15 mouse cellular contexts compared by ENCODE assay signal in genomic region chr2:124618091-124618490, GRCm38 (mm10).
DNase-seq lines count a peak whose midpoint lies in the region; ATAC-seq and TF ChIP-seq lines count a peak whose summit lies in the region.
"Had no signal": no experiment of that assay in that cellular context is flagged by ENCODE, and none has a peak within 500 bp of the region (broad histone marks: within the 10 kb centered on the region; RNA-seq: fewer than 3 reads in every experiment).

No protein-coding gene starts in this region.

- H3K27ac ChIP-seq in forebrain, embryonic 16.5 days (ENCODE audit: low read length) = no peak overlapping the region
- no peak overlapping the region for H3K27ac ChIP-seq in forebrain, postnatal 0 days (ENCODE audit: low read depth, low read length)
- H3K27ac ChIP-seq in hindbrain, embryonic 13.5 days = peak overlapping the region; percentile 3; the same call in 1 of the 2 replicates
- no peak overlapping the region for H3K27ac ChIP-seq in hindbrain, embryonic 11.5 days (ENCODE audit: low read depth, low read length)
- H3K27ac ChIP-seq in neural tube, embryonic 14.5 days (ENCODE audit: low read depth, low read length) = no peak overlapping the region
- H3K27ac ChIP-seq in neural tube, embryonic 15.5 days (replicated peaks) = no peak overlapping the region
- H3K27ac ChIP-seq in small intestine, adult 2 months (ENCODE audit: insufficient read depth, low read depth, low read length) = peak overlapping the region; percentile 72
- H3K27ac ChIP-seq: embryonic facial prominence, embryonic 13.5 days; liver, embryonic 13.5 days had no signal

- H3K4me1 ChIP-seq in forebrain, embryonic 16.5 days (replicated peaks; ENCODE audit: control insufficient read depth, insufficient read depth, low read length) = peaks cover 14% of the 10 kb centered on the region
- 0 out of 2 replicates have a peak, but pooled peaks cover 3% of the 10 kb centered on the region for H3K4me1 ChIP-seq in forebrain, postnatal 0 days (ENCODE audit: insufficient read depth)
- H3K4me1 ChIP-seq in hindbrain, embryonic 13.5 days (replicated peaks) = peaks cover 56% of the 10 kb centered on the region
- no peaks in the 10 kb centered on the region; the same call in 1 of the 2 replicates for H3K4me1 ChIP-seq in hindbrain, embryonic 11.5 days (replicated peaks; ENCODE audit: control insufficient read depth, insufficient read depth, low read length)
- H3K4me1 ChIP-seq in neural tube, embryonic 14.5 days (ENCODE audit: control insufficient read depth, insufficient read depth, low read length) = peaks cover 10% of the 10 kb centered on the region; the same call in 1 of the 2 replicates
- H3K4me1 ChIP-seq in neural tube, embryonic 15.5 days = peaks cover 87% of the 10 kb centered on the region
- peaks cover 31% of the 10 kb centered on the region; the same call in 1 of the 2 replicates for H3K4me1 ChIP-seq in small intestine, adult 2 months (ENCODE audit: control insufficient read depth, insufficient read depth, insufficient read length, low read length)
- H3K4me1 ChIP-seq: liver, embryonic 13.5 days had no signal

- intact Hi-C loops in gastrocnemius, postnatal 36 days (cut with DNase I) = no loop called here

- no peak overlapping the region for H3K9ac ChIP-seq in forebrain, embryonic 16.5 days (replicated peaks; ENCODE audit: low read depth, low read length)
- H3K9ac ChIP-seq in forebrain, postnatal 0 days = no peak overlapping the region
- H3K9ac ChIP-seq in hindbrain, embryonic 13.5 days = no peak overlapping the region
- H3K9ac ChIP-seq in hindbrain, embryonic 11.5 days (ENCODE audit: low read depth, low read length) = no peak overlapping the region
- H3K9ac ChIP-seq in neural tube, embryonic 14.5 days (replicated peaks; ENCODE audit: low read depth, low read length) = no peak overlapping the region; the same call in 1 of the 2 replicates
- H3K9ac ChIP-seq in neural tube, embryonic 15.5 days (replicated peaks) = no peak overlapping the region
- H3K9ac ChIP-seq: embryonic facial prominence, embryonic 13.5 days; liver, embryonic 13.5 days had no signal

- ATAC-seq in forebrain, embryonic 16.5 days = peak; percentile 16
- ATAC-seq in forebrain, postnatal 0 days = no peak
- ATAC-seq in hindbrain, embryonic 13.5 days (ENCODE audit: low FRiP score) = no peak
- ATAC-seq in hindbrain, embryonic 11.5 days (ENCODE audit: low FRiP score) = no peak
- ATAC-seq in neural tube, embryonic 14.5 days (ENCODE audit: low read depth) = no peak
- no peak for ATAC-seq in neural tube, embryonic 15.5 days (ENCODE audit: low FRiP score)

- TF ChIP-seq POLR2A in small intestine, adult 2 months (IDR thresholded peaks at IDR 0.05; ENCODE audit: low read depth, low read length) = no peak

- no peaks in the 10 kb centered on the region for H3K36me3 ChIP-seq in forebrain, embryonic 16.5 days (ENCODE audit: control insufficient read depth, insufficient read depth)
- H3K36me3 ChIP-seq in forebrain, postnatal 0 days (ENCODE audit: insufficient read depth) = no peaks in the 10 kb centered on the region
- no peaks in the 10 kb centered on the region for H3K36me3 ChIP-seq in hindbrain, embryonic 13.5 days
- no peaks in the 10 kb centered on the region for H3K36me3 ChIP-seq in hindbrain, embryonic 11.5 days (ENCODE audit: control insufficient read depth, insufficient read depth, low read length)
- H3K36me3 ChIP-seq in neural tube, embryonic 14.5 days (ENCODE audit: control insufficient read depth, insufficient read depth, low read length) = no peaks in the 10 kb centered on the region
- no peaks in the 10 kb centered on the region for H3K36me3 ChIP-seq in neural tube, embryonic 15.5 days
- H3K36me3 ChIP-seq in small intestine, adult 2 months (ENCODE audit: control insufficient read depth, insufficient read depth, low read length) = no peaks in the 10 kb centered on the region
- H3K36me3 ChIP-seq: embryonic facial prominence, embryonic 13.5 days; liver, embryonic 13.5 days had no signal

- H3K4me2 ChIP-seq in forebrain, embryonic 16.5 days (ENCODE audit: low read length) = no peak overlapping the region
- no peak overlapping the region for H3K4me2 ChIP-seq in forebrain, postnatal 0 days (ENCODE audit: low read depth)
- no peak overlapping the region for H3K4me2 ChIP-seq in hindbrain, embryonic 13.5 days
- H3K4me2 ChIP-seq in hindbrain, embryonic 11.5 days (replicated peaks; ENCODE audit: low read depth, low read length) = no peak overlapping the region
- H3K4me2 ChIP-seq in neural tube, embryonic 14.5 days (ENCODE audit: low read depth, low read length) = 0 out of 2 replicates have a peak overlapping the region, but pooled peaks have one; percentile 8
- no peak overlapping the region; the same call in 1 of the 2 replicates for H3K4me2 ChIP-seq in neural tube, embryonic 15.5 days
- H3K4me2 ChIP-seq: embryonic facial prominence, embryonic 13.5 days; liver, embryonic 13.5 days had no signal

- no peak overlapping the region for H3K4me3 ChIP-seq in forebrain, embryonic 16.5 days (replicated peaks; ENCODE audit: low read length)
- H3K4me3 ChIP-seq in forebrain, postnatal 0 days (ENCODE audit: low read depth, low read length) = no peak overlapping the region
- no peak overlapping the region for H3K4me3 ChIP-seq in hindbrain, embryonic 13.5 days
- no peak overlapping the region for H3K4me3 ChIP-seq in hindbrain, embryonic 11.5 days (ENCODE audit: low read depth, low read length)
- H3K4me3 ChIP-seq in neural tube, embryonic 14.5 days (ENCODE audit: low read depth, low read length) = no peak overlapping the region
- H3K4me3 ChIP-seq in neural tube, embryonic 15.5 days (replicated peaks) = no peak overlapping the region
- H3K4me3 ChIP-seq in small intestine, adult 2 months (ENCODE audit: low read depth, low read length) = no peak overlapping the region
- H3K4me3 ChIP-seq: embryonic facial prominence, embryonic 13.5 days; liver, embryonic 13.5 days had no signal

- WGBS in forebrain, embryonic 16.5 days = 77% methylated on average over 5 of the region's 5 CpGs
- 75% methylated on average over 5 of the region's 5 CpGs for WGBS in forebrain, postnatal 0 days
- WGBS in hindbrain, embryonic 13.5 days = 78% methylated on average over 5 of the region's 5 CpGs
- WGBS in hindbrain, embryonic 11.5 days = 86% methylated on average over 5 of the region's 5 CpGs
- 83% methylated on average over 5 of the region's 5 CpGs for WGBS in neural tube, embryonic 14.5 days
- 76% methylated on average over 5 of the region's 5 CpGs for WGBS in neural tube, embryonic 15.5 days
- WGBS in small intestine, adult 2 months = 27% methylated on average over 5 of the region's 5 CpGs

- H3K27me3 ChIP-seq in forebrain, embryonic 16.5 days (replicated peaks; ENCODE audit: control insufficient read depth, insufficient read depth, low read length) = no peaks in the 10 kb centered on the region
- no peaks in the 10 kb centered on the region for H3K27me3 ChIP-seq in forebrain, postnatal 0 days (ENCODE audit: insufficient read depth, low read length)
- H3K27me3 ChIP-seq in hindbrain, embryonic 13.5 days = no peaks in the 10 kb centered on the region
- no peaks in the 10 kb centered on the region for H3K27me3 ChIP-seq in hindbrain, embryonic 11.5 days (ENCODE audit: control insufficient read depth, insufficient read depth, low read length)
- H3K27me3 ChIP-seq in neural tube, embryonic 14.5 days (ENCODE audit: control insufficient read depth, insufficient read depth, low read length) = no peaks in the 10 kb centered on the region
- H3K27me3 ChIP-seq in neural tube, embryonic 15.5 days (replicated peaks) = no peaks in the 10 kb centered on the region
- no peaks in the 10 kb centered on the region for H3K27me3 ChIP-seq in small intestine, adult 2 months (ENCODE audit: control insufficient read depth, insufficient read depth, low read length)
- H3K27me3 ChIP-seq: embryonic facial prominence, embryonic 13.5 days; liver, embryonic 13.5 days had no signal

- no peak for TF ChIP-seq CTCF in forebrain, postnatal 0 days (IDR thresholded peaks at IDR 0.05; ENCODE audit: low read depth)
- no peak for TF ChIP-seq CTCF in small intestine, adult 2 months (IDR thresholded peaks at IDR 0.05; ENCODE audit: extremely low read depth, insufficient read length, insufficient replicate concordance, low read depth, low read length)

- H3K9me3 ChIP-seq in forebrain, embryonic 16.5 days (ENCODE audit: control insufficient read depth, low read length) = no peaks in the 10 kb centered on the region
- no peaks in the 10 kb centered on the region for H3K9me3 ChIP-seq in forebrain, postnatal 0 days (ENCODE audit: low read length)
- no peaks in the 10 kb centered on the region for H3K9me3 ChIP-seq in hindbrain, embryonic 13.5 days
- no peaks in the 10 kb centered on the region for H3K9me3 ChIP-seq in hindbrain, embryonic 11.5 days (ENCODE audit: control insufficient read depth, low read length)
- H3K9me3 ChIP-seq in neural tube, embryonic 14.5 days (ENCODE audit: control insufficient read depth, low read length) = no peaks in the 10 kb centered on the region
- H3K9me3 ChIP-seq in neural tube, embryonic 15.5 days (replicated peaks) = no peaks in the 10 kb centered on the region
- H3K9me3 ChIP-seq: embryonic facial prominence, embryonic 13.5 days; liver, embryonic 13.5 days had no signal

- no peak for DNase-seq in forebrain, postnatal 0 days
- DNase-seq in hindbrain, embryonic 11.5 days (ENCODE audit: low spot score) = no peak
- DNase-seq in gastrocnemius, postnatal 36 days = no peak
- DNase-seq: cerebellum, adult 11-12 months; gastrocnemius, postnatal 10 days; kidney, postnatal 25 days; liver, embryonic 13.5 days; right cerebral cortex, adult 18-20 months; spleen, adult 18-20 months had no signal

Comparison
In these comparisons a context has a peak if more than half of its experiments do, and no peak if none do; other contexts are left out.
1. H3K27ac ChIP-seq: peak in hindbrain, embryonic 13.5 days (single experiment) and small intestine, adult 2 months (single experiment); none in forebrain, embryonic 16.5 days (single experiment), forebrain, postnatal 0 days (single experiment), hindbrain, embryonic 11.5 days (single experiment), neural tube, embryonic 14.5 days (single experiment) and neural tube, embryonic 15.5 days (single experiment).